Mouse (Mus musculus) heart, postnatal 0 days (tissue): ENCODE data around the gene Rab3c.

Source experiments
- CTCF ChIP-seq: IDR thresholded peaks from 2 replicates; pipeline ENCODE4 v1.5.1; 2016; ENCODE audit warnings: antibody characterized with exemption, control low read depth, low read depth
- EP300 ChIP-seq: IDR thresholded peaks from 2 replicates; pipeline ENCODE4 v1.6.1; 2016; ENCODE audit warnings: antibody characterized with exemption, low read depth

GRCm38 (mm10) chr13:110097424-110098050 lies 183.3 kb downstream of the Rab3c start:
- no peak for TF ChIP-seq CTCF
- TF ChIP-seq EP300 = no peak
